Mouse (Mus musculus) E14TG2a.4 (cell line): Measurements from ENCODE around the gene Csnk1d.

Experiments
- CTCF ChIP-seq: conservative IDR thresholded peaks from 2 replicates; pipeline ENCODE4 v1.5.1; 2014; ENCODE audit warnings: low read length
- POU5F1 ChIP-seq: IDR thresholded peaks from 2 replicates; pipeline ENCODE4 v1.6.1; 2014; ENCODE audit warnings: low read length, borderline replicate concordance

GRCm38 (mm10) chr11:120987608-120988007, 3.5 kb downstream of the Csnk1d start:
- no peak for TF ChIP-seq CTCF
- TF ChIP-seq POU5F1, result no peak
